Mouse (Mus musculus) ES-Bruce4 (cell line): Measurements from ENCODE around the gene Ap2b1. TPM values are rescaled to one million over a fixed set of nuclear protein-coding genes. Genes with fewer than 3 reads are reported as not detected.

ENCODE experiments used
- H3K27ac ChIP-seq: 2 replicates; pipeline ENCODE4 v1.5.1; 2012; ENCODE audit warnings: low read length, inconsistent platforms; ENCODE audit not compliant: insufficient read depth
- H3K27me3 ChIP-seq: 2 replicates; pipeline ENCODE4 v1.6.1; 2012; ENCODE audit warnings: mild to moderate bottlenecking, low read length, inconsistent platforms; ENCODE audit not compliant: control insufficient read depth, poor library complexity, insufficient read depth, severe bottlenecking
- H3K36me3 ChIP-seq: 2 replicates; pipeline ENCODE4 v1.6.1; 2012; ENCODE audit warnings: inconsistent platforms, mild to moderate bottlenecking, low read length, moderate library complexity; ENCODE audit not compliant: control insufficient read depth, poor library complexity, insufficient read depth, severe bottlenecking
- H3K4me1 ChIP-seq: one replicate; pipeline ENCODE4 v1.8.1; 2011; ENCODE audit warnings: low read length; ENCODE audit not compliant: control insufficient read depth, insufficient read depth
- H3K4me3 ChIP-seq: 2 replicates; pipeline ENCODE4 v1.5.1; 2011; ENCODE audit warnings: low read depth, mild to moderate bottlenecking, low read length
- H3K9ac ChIP-seq: 2 replicates; pipeline ENCODE4 v1.6.1; 2012; ENCODE audit warnings: low read depth, mild to moderate bottlenecking, inconsistent platforms; ENCODE audit not compliant: poor library complexity, severe bottlenecking
- H3K9me3 ChIP-seq: replicated peaks from 2 replicates; pipeline ENCODE4 v1.6.1; 2012; ENCODE audit warnings: mild to moderate bottlenecking, low read length, inconsistent platforms; ENCODE audit not compliant: control insufficient read depth, poor library complexity, insufficient read depth, severe bottlenecking
- CTCF ChIP-seq: IDR thresholded peaks from one replicate; pipeline ENCODE4 v1.8.1; 2011; ENCODE audit warnings: low read depth, low read length
- EP300 ChIP-seq: IDR thresholded peaks from 2 replicates; pipeline ENCODE4 v1.6.1; 2011; ENCODE audit warnings: low read depth, low read length; ENCODE audit not compliant: insufficient read depth
- POLR2A ChIP-seq: IDR thresholded peaks from one replicate; pipeline ENCODE4 v1.8.1; 2011; ENCODE audit warnings: low read length; ENCODE audit not compliant: insufficient read depth
- polyA plus RNA-seq: library from polyadenylated mRNA; stranded (reverse); fragments of >200 nt; gene quantifications from 2 replicates; pipeline ENCODE4 v1.2.4, GENCODE M21; 2011; ENCODE audit warnings: low read depth; ENCODE audit not compliant: missing spikeins, insufficient read depth, insufficient read length

The Ap2b1 gene
- polyA plus RNA-seq, 1 experiment = 196 TPM

DNA sequence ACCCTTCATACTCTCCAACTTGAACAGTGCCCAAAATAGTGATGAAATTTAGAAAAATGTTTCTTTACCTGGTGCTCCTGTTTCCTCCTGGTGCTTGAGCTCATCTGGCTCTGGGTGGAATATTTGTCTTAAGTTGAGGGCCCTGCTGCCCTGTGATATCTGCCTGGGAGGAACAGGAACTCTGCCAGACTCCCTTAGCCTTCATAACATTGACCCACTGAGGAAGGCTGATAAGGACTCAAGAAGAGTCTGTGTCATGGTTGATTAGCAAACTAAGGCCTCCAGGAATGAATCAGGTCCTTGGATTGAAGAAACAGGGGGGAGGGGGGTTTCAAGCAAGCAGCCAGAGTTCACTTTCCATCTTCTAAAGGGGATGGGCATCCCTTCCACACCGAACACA lies 12.3 kb upstream of the Ap2b1 start, which contains the start of gene Slfn14:
Gene Slfn14 (minus strand): TSS at position 161 of the 400 bp plus-strand sequence.
- Histone ChIP-seq H3K9me3 (no peaks in the 10 kb centered on the region), H3K27ac (no peak within 1 kb of the TSS), H3K27me3 (no peaks in the 10 kb centered on the region), H3K4me1 (no peaks in the 10 kb centered on the region), H3K36me3 (no peaks in the 10 kb centered on the region), H3K4me3 (no peak within 1 kb of the TSS), H3K9ac (no peak within 1 kb of the TSS)
- TF ChIP-seq EP300 (no peak), POLR2A (no peak), CTCF (no peak)

DNA sequence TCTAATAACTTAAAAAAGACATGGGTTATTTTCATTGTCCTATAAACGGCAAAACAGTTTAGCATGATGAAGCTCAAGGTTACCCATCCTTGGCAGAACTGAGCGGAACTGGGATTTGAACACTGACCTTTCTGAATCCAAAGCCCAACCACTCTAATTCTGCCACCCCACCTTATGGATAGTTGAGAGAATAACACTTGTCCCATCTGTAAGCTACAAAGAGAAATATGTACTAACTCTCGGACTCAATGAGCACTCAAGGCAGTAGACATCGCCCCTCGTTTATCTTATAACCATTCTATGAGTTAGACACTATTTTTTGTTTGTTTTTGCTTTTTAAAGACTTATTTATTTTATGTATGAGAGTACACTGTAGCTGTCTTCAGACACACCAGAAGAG lies 9.8 kb upstream of the Ap2b1 start:
- Histone ChIP-seq H3K36me3 (peaks cover 6% of the 10 kb centered on the region), H3K4me3 (no peak overlapping the region), H3K9ac (no peak overlapping the region), H3K4me1 (no peaks in the 10 kb centered on the region), H3K27me3 (no peaks in the 10 kb centered on the region), H3K27ac (no peak overlapping the region), H3K9me3 (no peaks in the 10 kb centered on the region)
- TF ChIP-seq EP300 (no peak), POLR2A (no peak), CTCF (no peak)

DNA sequence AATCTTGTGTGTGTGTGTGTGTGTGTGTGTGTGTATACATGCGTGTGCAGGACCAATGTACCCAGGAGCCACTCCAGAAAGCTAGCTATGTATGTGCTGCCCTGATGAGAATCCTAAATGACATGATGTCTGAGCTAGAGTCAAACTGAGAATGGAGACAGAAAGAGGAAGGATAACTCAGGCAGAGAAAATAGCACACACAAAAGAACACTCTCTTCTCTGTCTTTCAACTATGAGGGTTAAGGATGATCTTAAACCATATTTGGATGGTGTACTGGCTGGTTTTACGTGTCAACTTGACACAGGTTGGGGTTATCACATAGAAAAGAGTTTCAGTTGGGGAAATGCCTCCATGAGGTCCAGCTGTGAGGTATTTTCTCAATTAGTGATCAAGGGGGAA lies 9.2 kb upstream of the Ap2b1 start:
- Histone ChIP-seq H3K27ac (no peak overlapping the region), H3K4me1 (no peaks in the 10 kb centered on the region), H3K9me3 (no peaks in the 10 kb centered on the region), H3K36me3 (peaks cover 10% of the 10 kb centered on the region), H3K4me3 (no peak overlapping the region), H3K27me3 (no peaks in the 10 kb centered on the region), H3K9ac (no peak overlapping the region)
- TF ChIP-seq POLR2A (no peak), CTCF (no peak), EP300 (no peak)

DNA sequence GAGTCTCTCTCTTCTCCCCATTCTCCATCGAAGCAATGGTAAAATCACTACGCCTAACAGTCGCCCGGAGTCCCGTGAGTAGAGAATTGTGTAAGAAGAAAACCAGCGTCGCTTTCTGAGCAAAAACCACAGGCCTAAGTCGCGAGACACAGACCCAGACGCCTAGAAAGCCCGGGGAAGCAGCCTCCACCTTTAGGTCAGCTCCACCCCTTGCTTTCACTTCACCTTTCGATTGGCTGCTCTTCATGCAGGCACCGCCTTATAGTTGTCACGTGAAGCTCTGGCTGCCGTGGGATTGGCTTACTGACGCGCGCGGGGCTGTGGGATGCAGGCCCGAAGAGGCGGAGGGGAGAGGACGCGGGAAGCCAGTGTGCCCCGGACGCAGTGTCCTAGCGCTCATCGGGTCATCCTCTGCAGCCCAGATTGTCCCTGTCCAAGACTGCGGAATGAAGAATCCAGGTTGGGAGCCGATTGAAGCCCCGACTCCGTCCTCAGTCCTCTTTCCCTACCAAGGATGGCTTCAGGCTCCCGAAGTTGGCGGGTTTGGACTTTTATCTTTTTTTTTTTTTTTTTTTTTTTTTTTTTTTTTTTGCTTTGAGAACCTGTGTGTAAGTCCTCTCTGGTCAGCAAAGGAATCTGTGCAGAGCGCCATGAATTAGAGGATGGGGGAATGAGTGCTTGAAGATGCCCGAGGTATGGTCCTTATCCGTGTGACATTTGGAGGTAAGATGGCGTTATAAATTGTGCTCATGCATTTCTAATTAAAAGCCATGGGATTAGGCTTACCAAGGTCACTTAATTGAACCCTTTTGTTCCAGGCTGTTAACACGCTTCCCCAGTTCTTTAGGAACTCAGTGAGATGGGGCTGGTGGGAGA lies 7.2 kb upstream of the Ap2b1 start:
- no peaks in the 10 kb centered on the region for H3K27me3 ChIP-seq
- peak overlapping the region; percentile 92 for H3K9ac ChIP-seq
- TF ChIP-seq POLR2A (peak; percentile 92), EP300 (peak; percentile 33; the same call in 1 of the 2 replicates), CTCF (no peak)
- H3K36me3 ChIP-seq = peaks cover 29% of the 10 kb centered on the region
- no peaks in the 10 kb centered on the region for H3K9me3 ChIP-seq
- H3K27ac ChIP-seq = peak overlapping the region; percentile 53
- peak overlapping the region; percentile 88 for H3K4me3 ChIP-seq
- no peaks in the 10 kb centered on the region for H3K4me1 ChIP-seq

DNA sequence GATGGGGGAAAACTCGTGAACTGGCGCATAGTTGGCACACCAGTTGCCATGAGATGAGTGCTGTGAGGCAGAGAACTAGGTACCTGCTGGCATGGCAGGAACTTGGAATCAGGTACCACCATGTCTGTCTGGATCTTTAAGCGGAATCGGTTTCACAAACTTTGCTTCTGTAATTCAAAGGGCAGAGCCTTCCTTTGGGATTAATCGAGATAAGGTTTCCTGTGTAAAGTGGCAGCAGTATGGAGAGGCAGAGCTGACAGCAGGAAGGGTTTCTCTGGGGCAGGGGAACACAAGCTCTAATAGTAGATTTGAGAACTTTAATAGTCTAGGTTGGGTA lies 6.6 kb upstream of the Ap2b1 start:
- H3K4me3 ChIP-seq = peak overlapping the region; percentile 88
- no peak for TF ChIP-seq CTCF
- no peak for TF ChIP-seq POLR2A
- no peak for TF ChIP-seq EP300
- no peaks in the 10 kb centered on the region for H3K4me1 ChIP-seq
- H3K9me3 ChIP-seq = no peaks in the 10 kb centered on the region
- H3K27ac ChIP-seq = no peak overlapping the region
- peak overlapping the region; percentile 92 for H3K9ac ChIP-seq
- H3K27me3 ChIP-seq = no peaks in the 10 kb centered on the region
- peaks cover 30% of the 10 kb centered on the region for H3K36me3 ChIP-seq

DNA sequence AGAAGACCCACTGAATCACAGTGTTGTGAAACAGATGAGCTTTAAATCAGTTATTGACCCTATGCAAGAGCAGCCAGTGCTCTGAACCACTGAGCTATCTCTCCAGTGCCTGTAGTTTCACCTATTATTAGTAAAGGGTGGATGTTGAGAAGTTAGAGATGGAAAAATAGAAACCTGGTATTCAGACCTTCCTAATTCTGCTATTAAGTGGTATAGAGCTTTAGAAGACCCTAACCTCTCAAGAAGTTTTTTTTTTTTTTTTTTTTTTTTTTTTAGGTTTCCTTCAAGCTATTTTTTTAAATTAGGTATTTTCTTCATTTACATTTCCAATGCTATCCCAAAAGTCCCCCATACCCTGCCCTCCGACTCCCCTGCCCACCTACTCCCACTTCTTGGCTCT lies 5.6 kb upstream of the Ap2b1 start:
- no peaks in the 10 kb centered on the region for H3K9me3 ChIP-seq
- peak overlapping the region; percentile 92 for H3K9ac ChIP-seq
- no peak overlapping the region for H3K4me3 ChIP-seq
- H3K27me3 ChIP-seq = no peaks in the 10 kb centered on the region
- H3K4me1 ChIP-seq = peaks cover 2% of the 10 kb centered on the region
- TF ChIP-seq POLR2A (no peak), EP300 (no peak), CTCF (no peak)
- H3K36me3 ChIP-seq = peaks cover 32% of the 10 kb centered on the region
- H3K27ac ChIP-seq = no peak overlapping the region
